Mouse (Mus musculus) thymus, adult 2 months (tissue): ENCODE measurements around the gene Exoc2. TPM values are rescaled to one million over a fixed set of nuclear protein-coding genes. Genes with fewer than 3 reads are reported as not detected.

Source experiments
- DNase-seq: peaks from one replicate; pipeline ENCODE4 v3.0.0; 2021
- H3K27ac ChIP-seq: fragments of 200-500 bp; 2 replicates; pipeline ENCODE4 v1.5.1; 2012; ENCODE audit warnings: low read length, control low read depth; ENCODE audit not compliant: control insufficient read depth, insufficient read depth
- H3K27me3 ChIP-seq: fragments of 200-500 bp; 2 replicates; pipeline ENCODE4 v1.6.1; 2012; ENCODE audit warnings: mild to moderate bottlenecking, low read length, moderate library complexity, mixed read lengths; ENCODE audit not compliant: control insufficient read depth, insufficient read depth
- H3K36me3 ChIP-seq: fragments of 200-500 bp; 2 replicates; pipeline ENCODE4 v1.6.1; 2012; ENCODE audit warnings: mild to moderate bottlenecking, low read length, moderate library complexity; ENCODE audit not compliant: control insufficient read depth, insufficient read depth
- H3K4me1 ChIP-seq: fragments of 200-500 bp; replicated peaks from 2 replicates; pipeline ENCODE4 v1.6.1; 2012; ENCODE audit warnings: low read length; ENCODE audit not compliant: control insufficient read depth, insufficient read depth
- H3K4me3 ChIP-seq: fragments of 200-500 bp; 2 replicates; pipeline ENCODE4 v1.5.1; 2012; ENCODE audit warnings: mild to moderate bottlenecking, low read length, control low read depth, moderate library complexity; ENCODE audit not compliant: control insufficient read depth, insufficient read depth
- CTCF ChIP-seq: fragments of 200-500 bp; IDR thresholded peaks from 2 replicates; pipeline ENCODE4 v1.5.1; 2012; ENCODE audit warnings: mild to moderate bottlenecking, control low read depth, low read length, moderate library complexity, borderline replicate concordance; ENCODE audit not compliant: control insufficient read depth, poor library complexity, insufficient read depth; ENCODE audit errors: extremely low read depth
- POLR2A ChIP-seq: fragments of 200-500 bp; IDR thresholded peaks from 2 replicates; pipeline ENCODE4 v1.6.1; 2012; ENCODE audit warnings: mild to moderate bottlenecking, low read length, control low read depth, moderate library complexity; ENCODE audit not compliant: control insufficient read depth, poor library complexity, insufficient read depth; ENCODE audit errors: extremely low read depth
- WGBS: fragments of 180-500 bp; shearing (Covaris S2); methylation state at CpG from one replicate; pipeline ENCODE4 v1.1.7; 2018; 5-methylcytosine and 5-hydroxymethylcytosine counted together
- polyA plus RNA-seq: library from polyadenylated mRNA; depleted of rRNA; stranded (reverse); fragments of >200 nt; gene quantifications from 2 replicates; pipeline ENCODE4 v1.2.3, GENCODE M21; 2012

Exoc2 gene
- polyA plus RNA-seq, 1 experiment, result 25.7 TPM

- TF ChIP-seq CTCF (no peak), POLR2A (no peak)
- Histone ChIP-seq H3K36me3 (peaks cover 21% of the 10 kb centered on the region), H3K27me3 (no peaks in the 10 kb centered on the region), H3K4me3 (no peak overlapping the region), H3K27ac (no peak overlapping the region), H3K4me1 (no peaks in the 10 kb centered on the region)
- no peak for DNase-seq
- WGBS, result 83% methylated on average over 4 of the region's 4 CpGs
Measured at GRCm38 (mm10) chr13:30921914-30922313, 52.0 kb downstream of the Exoc2 start.

GRCm38 (mm10) chr13:30913757-30914156 is 60.1 kb downstream of the Exoc2 start:
- Histone ChIP-seq H3K4me3 (no peak overlapping the region), H3K4me1 (no peaks in the 10 kb centered on the region), H3K27me3 (no peaks in the 10 kb centered on the region), H3K27ac (no peak overlapping the region), H3K36me3 (no peaks in the 10 kb centered on the region; the same call in 1 of the 2 replicates)
- no peak for TF ChIP-seq CTCF
- no peak for TF ChIP-seq POLR2A
- DNase-seq, result no peak

- TF ChIP-seq CTCF, result no peak
- TF ChIP-seq POLR2A, result no peak
- no peaks in the 10 kb centered on the region for H3K4me1 ChIP-seq
Measured at GRCm38 (mm10) chr13:30913028-30913427, 60.9 kb downstream of the Exoc2 start.

GRCm38 (mm10) chr13:30911931-30912625 is 61.8 kb downstream of the Exoc2 start:
- 94% methylated on average over 5 of the region's 5 CpGs for WGBS
- no peak overlapping the region for H3K4me3 ChIP-seq
- DNase-seq, result no peak
- no peak for TF ChIP-seq CTCF
- TF ChIP-seq POLR2A, result no peak
- H3K36me3 ChIP-seq, result no peaks in the 10 kb centered on the region; the same call in 1 of the 2 replicates
- H3K27me3 ChIP-seq, result no peaks in the 10 kb centered on the region
- no peak overlapping the region for H3K27ac ChIP-seq
- no peaks in the 10 kb centered on the region for H3K4me1 ChIP-seq

More at GRCm38 (mm10) chr13:30913028-30913427, 60.9 kb downstream of the Exoc2 start:
- H3K36me3 ChIP-seq, result no peaks in the 10 kb centered on the region; the same call in 1 of the 2 replicates
- WGBS, result 68% methylated on average over 4 of the region's 4 CpGs
- H3K4me3 ChIP-seq, result no peak overlapping the region
- no peak overlapping the region for H3K27ac ChIP-seq
- H3K27me3 ChIP-seq, result no peaks in the 10 kb centered on the region
- DNase-seq, result no peak

GRCm38 (mm10) chr13:30910889-30911288 is 63.0 kb downstream of the Exoc2 start:
- TF ChIP-seq POLR2A (no peak), CTCF (no peak)

GRCm38 (mm10) chr13:30902286-30902685 is 71.6 kb downstream of the Exoc2 start:
- H3K27me3 ChIP-seq, result no peaks in the 10 kb centered on the region
- no peak for DNase-seq
- no peak for TF ChIP-seq POLR2A
- no peak for TF ChIP-seq CTCF
- no peaks in the 10 kb centered on the region for H3K4me1 ChIP-seq
- H3K27ac ChIP-seq, result no peak overlapping the region
- 91% methylated on average over 2 of the region's 2 CpGs for WGBS
- H3K4me3 ChIP-seq, result no peak overlapping the region
- peaks cover 41% of the 10 kb centered on the region for H3K36me3 ChIP-seq

More at GRCm38 (mm10) chr13:30910889-30911288, 63.0 kb downstream of the Exoc2 start:
- WGBS, result 93% methylated on average over 5 of the region's 5 CpGs
- H3K4me1 ChIP-seq, result no peaks in the 10 kb centered on the region
- no peak overlapping the region for H3K4me3 ChIP-seq
- H3K27me3 ChIP-seq, result no peaks in the 10 kb centered on the region
- no peak overlapping the region for H3K27ac ChIP-seq
- peaks cover 5% of the 10 kb centered on the region for H3K36me3 ChIP-seq
- no peak for DNase-seq
